ENCODE assay signal across 8 mouse cellular contexts in genomic region chr15:26895761-26896160, GRCm38 (mm10). TPM values are rescaled to one million over a fixed set of nuclear protein-coding genes. Genes with fewer than 3 reads are reported as not detected.
DNase-seq lines count a peak whose midpoint lies in the region; ATAC-seq and TF ChIP-seq lines count a peak whose summit lies in the region.

No protein-coding gene starts in this region.

- TF ChIP-seq CTCF in cerebellum, adult 2 months (IDR thresholded peaks at IDR 0.05; ENCODE audit: borderline replicate concordance, insufficient read depth, low read depth, low read length): no peak
- no peak for TF ChIP-seq CTCF in C2C12 (IDR thresholded peaks at IDR 0.05; ENCODE audit: control insufficient read depth, insufficient read depth, insufficient read length)

- peak overlapping the region; percentile 93 for H3K4me2 ChIP-seq in forebrain, embryonic 16.5 days (ENCODE audit: low read length)
- H3K4me2 ChIP-seq in liver, embryonic 15.5 days: peak overlapping the region; percentile 59

- H3K4me3 ChIP-seq in cerebellum, adult 2 months (replicated peaks; ENCODE audit: insufficient read depth, low read depth, low read length): peak overlapping the region; percentile 51
- H3K4me3 ChIP-seq in C2C12 (ENCODE audit: insufficient read depth, poor library complexity, severe bottlenecking): peak overlapping the region; percentile 48
- H3K4me3 ChIP-seq in forebrain, embryonic 16.5 days (replicated peaks; ENCODE audit: low read length): peak overlapping the region; percentile 71
- H3K4me3 ChIP-seq in liver, embryonic 15.5 days (replicated peaks): peak overlapping the region; percentile 48

- no peaks in the 10 kb centered on the region for H3K79me3 ChIP-seq in C2C12 (ENCODE audit: low read depth)

- H3K79me2 ChIP-seq in C2C12 (ENCODE audit: control insufficient read depth, insufficient read depth): peaks cover 4% of the 10 kb centered on the region

- peak overlapping the region; percentile 65 for H3K9ac ChIP-seq in forebrain, embryonic 16.5 days (replicated peaks; ENCODE audit: low read depth, low read length)
- no peak overlapping the region for H3K9ac ChIP-seq in liver, embryonic 15.5 days

- H3K27me3 ChIP-seq in cerebellum, adult 2 months (ENCODE audit: control insufficient read depth, insufficient read depth, low read length): peaks cover 3% of the 10 kb centered on the region; the same call in 1 of the 2 replicates
- no peaks in the 10 kb centered on the region for H3K27me3 ChIP-seq in C2C12 (ENCODE audit: control insufficient read depth, insufficient read depth, insufficient read length)
- peaks cover 4% of the 10 kb centered on the region; the same call in 1 of the 2 replicates for H3K27me3 ChIP-seq in forebrain, embryonic 16.5 days (replicated peaks; ENCODE audit: control insufficient read depth, insufficient read depth, low read length)
- peaks cover 33% of the 10 kb centered on the region for H3K27me3 ChIP-seq in liver, embryonic 15.5 days

- no peak for TF ChIP-seq POLR2A in cerebellum, adult 2 months (IDR thresholded peaks at IDR 0.05; ENCODE audit: borderline replicate concordance, insufficient read depth, low read length)

- H3K4me1 ChIP-seq in cerebellum, adult 2 months (ENCODE audit: control insufficient read depth, insufficient read depth, low read length): no peaks in the 10 kb centered on the region
- peaks cover 20% of the 10 kb centered on the region for H3K4me1 ChIP-seq in forebrain, embryonic 16.5 days (replicated peaks; ENCODE audit: control insufficient read depth, insufficient read depth, low read length)
- no peaks in the 10 kb centered on the region for H3K4me1 ChIP-seq in liver, embryonic 15.5 days (replicated peaks)

- H3K9me3 ChIP-seq in forebrain, embryonic 16.5 days (ENCODE audit: control insufficient read depth, low read length): no peaks in the 10 kb centered on the region
- H3K9me3 ChIP-seq in liver, embryonic 15.5 days (replicated peaks): no peaks in the 10 kb centered on the region

- no peak for DNase-seq in cerebellum, adult 2 months
- no peak for DNase-seq in cerebellum, adult 18-20 months
- no peak for DNase-seq in thymus, postnatal 10 days (ENCODE audit: low spot score in 2 of 2)
- no peak for DNase-seq in frontal cortex, postnatal 25 days (ENCODE audit: low spot score in 2 of 2)
- no peak for DNase-seq in spleen, postnatal 14 days (ENCODE audit: low spot score in 2 of 2)

- H3K36me3 ChIP-seq in C2C12 (ENCODE audit: control insufficient read depth, insufficient read depth): no peaks in the 10 kb centered on the region
- no peaks in the 10 kb centered on the region for H3K36me3 ChIP-seq in forebrain, embryonic 16.5 days (ENCODE audit: control insufficient read depth, insufficient read depth)
- H3K36me3 ChIP-seq in liver, embryonic 15.5 days (replicated peaks): no peaks in the 10 kb centered on the region

- ATAC-seq in forebrain, embryonic 16.5 days: peak; percentile 12; the same call in 1 of the 2 replicates
- ATAC-seq in liver, embryonic 15.5 days (ENCODE audit: insufficient read depth): no peak

- H3K27ac ChIP-seq in cerebellum, adult 2 months (ENCODE audit: insufficient read depth, low read length): no peak overlapping the region
- H3K27ac ChIP-seq in forebrain, embryonic 16.5 days (ENCODE audit: low read length): no peak overlapping the region
- H3K27ac ChIP-seq in liver, embryonic 15.5 days (replicated peaks): no peak overlapping the region

- peak overlapping the region; percentile 74 for H3ac ChIP-seq in C2C12 (ENCODE audit: control insufficient read depth, insufficient read length, low read depth)

- 1% methylated on average over 14 of the region's 14 CpGs for WGBS in cerebellum, adult 2 months
- WGBS in forebrain, embryonic 16.5 days: 0% methylated on average over 14 of the region's 14 CpGs
- 2% methylated on average over 14 of the region's 14 CpGs for WGBS in liver, embryonic 15.5 days (ENCODE audit: insufficient replicate concordance)

TF ChIP-seq in C2C12, 6 proteins besides CTCF, POLR2A, EP300 and RAD21:
- TF ChIP-seq CEBPB (IDR thresholded peaks at IDR 0.05; ENCODE audit: low read depth) (no peak), MAX (IDR thresholded peaks at IDR 0.05) (no peak), MYOD1 (IDR thresholded peaks at IDR 0.05; ENCODE audit: control insufficient read depth, insufficient read length, low read depth) (no peak), FOSL1 (IDR thresholded peaks at IDR 0.05; ENCODE audit: insufficient read depth, low read length, poor library complexity, severe bottlenecking) (no peak), MYOG (IDR thresholded peaks at IDR 0.05; ENCODE audit: control insufficient read depth, extremely low read depth, insufficient read length) (no peak), USF1 (IDR thresholded peaks at IDR 0.05; ENCODE audit: low read depth) (no peak)

RNA-seq across cellular contexts. Expression of gene Fbxl7, which starts 0.4 kb away (rescaled TPM):
- polyA plus RNA-seq in cerebellum, adult 2 months (2012; rRNA removed): 1.5 and 1.7 TPM in 2 replicates
- 4.2 TPM for polyA plus RNA-seq in C2C12 (2012; fragmentation: generic; extraction: Trizol)
- 5.1 and 5.7 TPM in 2 replicates for polyA plus RNA-seq in forebrain, embryonic 16.5 days (2015; fragmentation: Nextera tagmentation; extraction: Ambion mirVana)
- 0.67 and 1.2 TPM in 2 replicates for polyA plus RNA-seq in liver, embryonic 15.5 days (2015; fragmentation: Nextera tagmentation; extraction: Ambion mirVana)
